Mouse (Mus musculus) left cerebral cortex, adult 11 months (tissue): ENCODE measurements at regions not wholly inside any gene's neighbourhood (a gene's known extent, or its start where the extent isn't known, plus 50 kb on each side); places are given as distances from the start of the nearest gene placed in this dataset.

Source experiments
- DNase-seq: peaks from one replicate; pipeline ENCODE4 v3.0.0; 2022; ENCODE audit warnings: low spot score

GRCm38 (mm10) chr7:72751501-72751917 lies 445.1 kb upstream of the Mctp2 start:
- no peak for DNase-seq

DNA sequence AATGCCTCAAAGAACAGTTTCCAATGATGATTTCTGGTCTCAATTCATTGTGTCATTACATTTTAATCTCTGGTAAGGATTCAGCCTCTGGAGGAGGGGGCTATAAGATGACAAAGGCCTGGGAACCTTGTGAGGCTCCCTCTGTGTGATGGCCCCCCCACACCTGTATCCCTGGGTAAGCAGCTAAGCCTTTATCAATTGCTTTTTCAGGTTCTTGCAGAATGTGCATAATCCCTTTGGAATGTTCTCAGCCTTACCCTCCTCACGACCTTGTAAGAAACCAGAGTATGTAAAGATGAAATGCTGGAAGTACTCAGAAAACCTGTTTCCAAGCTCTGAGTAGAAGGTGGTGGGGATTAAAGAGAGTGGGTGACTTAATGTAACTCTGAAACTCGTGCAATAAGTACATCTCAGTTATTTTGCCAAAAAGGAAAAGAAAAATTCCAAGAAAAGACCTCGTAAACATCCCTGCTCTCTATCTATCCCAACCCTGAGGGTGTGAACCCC lies 446.7 kb upstream of the Mctp2 start:
- no peak for DNase-seq

DNA sequence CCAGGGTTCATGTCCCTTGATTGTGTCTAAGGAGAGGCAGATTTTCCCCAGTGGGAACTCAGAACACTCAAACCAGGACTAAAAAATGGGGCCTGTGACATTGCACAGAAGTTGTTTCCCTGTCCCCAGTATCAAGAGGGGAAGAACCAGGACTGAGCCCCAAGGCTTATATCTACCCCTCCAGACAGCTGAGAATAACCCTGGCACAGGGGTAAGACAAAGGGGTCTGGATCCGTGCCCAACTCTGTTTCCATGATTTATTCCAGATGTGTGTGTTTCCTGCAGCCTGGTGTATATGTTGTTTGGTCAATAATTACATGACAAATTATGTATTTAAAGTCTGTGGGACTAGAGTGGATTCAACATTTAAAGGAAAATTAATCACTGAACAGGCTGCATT lies 456.3 kb upstream of the Mctp2 start:
- DNase-seq = no peak

DNA sequence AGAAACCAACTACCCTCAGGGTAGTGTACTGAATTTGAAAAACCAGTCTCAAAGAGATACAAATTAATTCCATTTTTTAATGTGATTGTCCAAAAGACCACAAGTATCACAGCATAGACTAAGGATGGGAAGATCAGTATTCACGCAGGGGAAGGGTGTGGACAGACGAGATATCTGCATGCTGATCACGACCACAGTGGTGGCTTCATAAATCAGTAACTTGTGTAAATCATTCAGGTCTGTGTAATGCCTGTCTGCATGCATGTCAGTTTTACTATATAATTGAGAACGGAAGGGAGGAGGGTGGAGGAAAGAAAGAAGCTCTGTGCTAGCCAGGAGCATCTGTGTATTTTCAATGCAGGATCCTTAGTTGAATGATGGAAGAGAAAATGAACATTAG lies 462.3 kb upstream of the Mctp2 start:
- DNase-seq = no peak

DNA sequence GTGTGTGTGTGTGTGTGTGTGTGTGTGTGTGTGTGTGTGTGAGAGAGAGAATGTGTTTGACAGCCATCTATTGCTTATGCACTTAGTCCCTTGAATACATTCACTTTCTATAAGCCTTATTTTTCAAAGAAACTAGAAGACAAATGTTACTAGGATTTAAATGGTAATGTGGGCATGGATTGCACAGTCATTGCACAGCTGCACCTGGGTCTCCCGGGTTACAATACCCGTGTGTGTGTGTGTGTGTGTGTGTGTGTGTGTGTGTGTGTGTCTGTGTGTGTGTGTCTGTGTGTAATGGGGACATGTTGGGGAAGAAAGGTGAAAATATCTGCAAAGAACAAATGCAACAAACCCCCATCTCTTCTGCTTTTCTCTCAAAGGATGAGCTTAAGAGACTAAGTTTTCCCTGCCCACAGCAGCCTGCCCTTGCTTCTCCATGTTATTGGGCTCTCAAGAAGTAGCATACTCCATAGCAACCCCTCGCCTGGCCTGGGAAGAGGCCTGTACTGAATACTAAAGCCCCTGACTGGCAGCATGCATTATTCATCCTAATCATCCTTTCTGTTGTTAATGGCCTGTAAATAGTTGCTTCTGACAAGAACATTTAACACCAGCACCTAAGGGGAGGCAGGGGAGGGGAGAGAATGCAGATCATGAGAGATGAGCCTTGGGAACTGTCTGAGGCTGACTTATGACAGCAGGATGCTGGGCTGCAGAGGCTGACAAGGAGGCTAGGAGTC lies 467.8 kb upstream of the Mctp2 start:
- DNase-seq = no peak

DNA sequence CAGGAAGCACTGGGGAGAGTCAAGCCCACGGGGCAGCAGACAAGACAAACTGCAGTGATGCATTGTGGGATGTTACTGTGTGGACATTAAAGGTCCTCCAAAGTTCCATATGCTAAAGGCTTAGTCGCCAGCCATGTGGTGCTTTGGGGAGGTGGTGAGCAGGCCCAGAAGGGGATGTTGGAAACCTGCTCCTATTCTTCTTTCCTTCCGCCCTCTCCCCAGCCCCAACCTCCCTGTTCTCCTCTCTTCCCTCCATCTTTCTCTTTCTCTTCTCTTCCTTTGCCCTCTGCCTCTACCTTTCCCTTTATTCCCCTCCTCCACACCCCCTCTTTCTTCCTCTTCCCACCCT lies 468.3 kb upstream of the Mctp2 start:
- no peak for DNase-seq

DNA sequence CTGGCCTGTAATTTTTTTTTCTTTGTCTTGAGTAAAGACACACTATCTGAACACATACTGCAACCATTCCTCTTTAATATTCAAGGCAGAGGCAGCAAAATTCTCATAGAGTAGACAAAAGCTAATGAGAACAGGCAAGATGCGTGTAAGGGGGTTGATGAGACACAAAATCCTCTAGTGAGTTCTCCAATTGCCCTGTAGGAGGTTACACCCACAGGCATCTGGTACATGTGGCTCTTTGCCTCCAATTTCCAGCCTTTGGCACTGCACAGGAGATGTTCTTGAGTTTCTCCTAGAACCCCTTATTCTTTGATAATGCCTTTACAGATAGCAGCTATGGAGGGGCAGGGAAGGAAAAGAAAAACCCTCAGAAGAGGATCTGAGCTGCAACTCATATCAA lies 480.9 kb upstream of the Mctp2 start:
- DNase-seq = no peak

- DNase-seq = no peak
Measured at GRCm38 (mm10) chr7:72788261-72788660, 481.9 kb upstream of the Mctp2 start.

DNA sequence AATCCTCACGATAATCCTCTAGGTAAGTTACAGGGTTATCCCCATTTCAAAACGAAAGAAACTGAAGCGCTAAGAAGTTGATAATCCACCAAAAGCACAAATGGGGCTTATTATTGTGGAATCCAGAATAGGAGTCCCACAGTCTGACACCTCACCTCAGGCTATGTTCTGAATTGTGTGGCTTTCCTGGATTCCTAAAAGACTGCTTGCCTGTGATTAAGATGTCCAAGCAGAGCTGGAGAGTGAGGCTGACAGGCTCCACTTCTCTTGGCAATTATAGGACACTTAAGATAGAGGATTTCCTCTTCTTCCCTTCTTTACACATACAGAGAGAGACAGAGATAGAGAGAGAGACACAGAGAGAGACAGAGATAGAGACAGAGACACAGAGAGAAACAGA lies 515.7 kb upstream of the Mctp2 start:
- no peak for DNase-seq

- DNase-seq = no peak
Measured at GRCm38 (mm10) chr7:72826597-72826996, 520.2 kb upstream of the Mctp2 start.

DNA sequence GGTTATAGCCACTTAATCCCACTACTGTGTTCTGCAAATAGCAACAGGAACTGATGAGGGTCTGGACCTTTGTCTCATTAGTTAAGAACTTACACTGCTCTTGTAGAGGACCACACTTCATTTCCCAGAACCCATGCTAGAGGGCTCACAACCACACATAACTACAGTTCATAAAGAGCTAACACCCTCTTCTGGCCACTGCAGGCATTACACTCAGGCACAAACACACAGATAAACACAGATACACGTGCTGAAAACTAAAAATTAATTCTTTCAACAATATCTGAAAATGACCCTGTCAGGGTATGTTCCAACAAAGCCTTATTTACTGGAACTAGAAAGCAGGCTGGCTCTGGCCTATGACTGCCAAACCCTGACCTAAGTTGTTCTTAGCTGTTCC lies 529.0 kb upstream of the Mctp2 start:
- DNase-seq = no peak

DNA sequence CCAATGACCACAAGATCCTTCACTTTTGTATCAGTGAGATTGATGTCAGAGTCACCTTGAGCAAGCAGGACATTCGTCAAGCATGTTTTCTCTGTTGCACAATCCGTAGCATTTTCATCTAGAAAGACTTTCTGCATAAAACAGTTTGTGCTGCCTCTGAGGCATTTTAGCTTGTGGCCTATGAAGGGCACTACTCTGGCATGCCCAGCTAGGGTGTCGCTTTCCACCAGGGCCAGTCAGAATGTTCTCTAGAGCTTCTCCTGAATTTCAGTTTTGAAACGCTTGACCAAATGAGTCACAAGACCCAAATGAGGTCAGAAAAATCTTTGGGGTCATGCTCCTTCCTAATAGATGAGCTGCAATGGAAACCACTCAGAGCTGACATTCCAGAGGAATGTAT lies 529.6 kb upstream of the Mctp2 start:
- no peak for DNase-seq

- no peak for DNase-seq
Measured at GRCm38 (mm10) chr7:72836457-72836985, 530.1 kb upstream of the Mctp2 start.

- DNase-seq = no peak
Measured at GRCm38 (mm10) chr7:72837992-72838655, 531.7 kb upstream of the Mctp2 start.

DNA sequence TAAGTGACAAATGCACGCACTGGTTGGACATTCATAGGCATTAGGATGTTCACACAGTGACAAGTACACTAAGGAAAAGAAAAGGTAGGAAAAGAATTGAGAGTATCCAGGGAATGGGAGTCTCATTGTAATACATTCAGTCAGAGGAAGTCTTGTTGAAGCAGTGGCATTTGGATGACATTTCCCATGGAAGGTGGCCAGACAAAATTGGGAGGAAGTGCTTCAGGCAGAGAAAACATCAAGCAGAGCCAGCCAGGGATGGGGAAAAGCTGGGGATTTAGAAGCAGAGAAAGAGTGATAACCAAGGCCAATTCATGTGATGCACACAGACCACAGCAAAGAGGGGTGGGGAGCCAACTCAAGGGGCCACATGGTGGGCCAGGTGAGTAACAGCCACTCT lies 524.0 kb upstream of the Rgma start:
- no peak for DNase-seq

- DNase-seq = no peak
Measured at GRCm38 (mm10) chr7:72854501-72855002, 520.8 kb upstream of the Rgma start.

- DNase-seq = no peak
Measured at GRCm38 (mm10) chr7:72866966-72867754, 508.1 kb upstream of the Rgma start.

GRCm38 (mm10) chr7:72869068-72869467 lies 506.2 kb upstream of the Rgma start:
- DNase-seq = no peak

- no peak for DNase-seq
Measured at GRCm38 (mm10) chr7:72900816-72901215, 474.5 kb upstream of the Rgma start.

DNA sequence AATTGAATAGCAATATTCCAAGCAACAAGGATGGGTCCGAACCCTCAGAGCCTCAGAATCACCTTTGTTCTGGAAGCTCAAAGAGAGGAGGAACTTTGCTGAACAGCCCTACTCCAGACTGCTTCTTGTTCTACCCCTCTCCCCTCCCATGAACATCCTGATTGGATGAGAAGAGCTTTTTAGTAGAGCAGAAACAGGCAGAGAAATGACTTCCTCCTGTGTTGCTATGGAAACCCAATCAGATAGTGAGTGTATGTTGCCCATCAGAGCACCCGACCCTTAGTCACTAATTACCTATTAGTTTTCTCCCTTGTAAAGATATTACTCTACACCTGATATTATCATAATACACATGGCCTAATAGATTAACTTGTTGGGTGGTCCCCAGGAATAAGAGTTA lies 469.4 kb upstream of the Rgma start:
- DNase-seq = no peak

DNA sequence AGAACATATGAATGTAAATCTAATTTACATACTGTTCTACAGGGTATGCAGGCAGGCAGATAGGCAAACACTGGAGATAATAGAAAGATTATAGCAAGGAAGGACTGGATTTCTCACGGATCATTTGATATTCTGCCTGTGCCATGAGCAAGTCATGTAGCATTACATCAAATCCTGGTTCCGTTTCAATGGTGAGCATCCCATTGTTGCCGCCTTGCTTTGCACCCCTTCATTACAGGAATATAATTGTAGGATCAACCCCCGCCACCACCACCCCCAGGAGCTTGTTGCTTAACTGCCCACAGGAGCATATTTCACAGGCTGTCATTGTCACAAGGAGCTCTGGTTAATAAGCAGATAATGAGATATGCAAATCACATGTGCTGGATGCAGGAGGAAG lies 468.8 kb upstream of the Rgma start:
- no peak for DNase-seq

- DNase-seq = no peak
Measured at GRCm38 (mm10) chr7:72926772-72927380, 448.4 kb upstream of the Rgma start.
